Mouse (Mus musculus) liver, embryonic 11.5 days (tissue): ENCODE results near the gene Cldn16. TPM values are rescaled to one million over a fixed set of nuclear protein-coding genes. Genes with fewer than 3 reads are reported as not detected.

ENCODE experiments used
- ATAC-seq: fragments of 200-750 bp; cut with Nextera tagmentation; replicated peaks from 2 replicates; pipeline ENCODE4 v1.8.0; 2017; ENCODE audit warnings: moderate number of reproducible peaks, mild to moderate bottlenecking, moderate TSS enrichment, moderate library complexity; ENCODE audit not compliant: low FRiP score
- DNase-seq: peaks from one replicate; pipeline ENCODE4 v3.0.0-alpha.2; 2017; ENCODE audit warnings: low spot score
- H3K27ac ChIP-seq: fragments of 300-500 bp; sonication (generic); 2 replicates; pipeline ENCODE4 v1.5.1; 2014; ENCODE audit warnings: mild to moderate bottlenecking, low read depth, low read length, control low read depth
- H3K27me3 ChIP-seq: fragments of 300-500 bp; sonication (generic); replicated peaks from 2 replicates; pipeline ENCODE4 v1.6.1; 2014; ENCODE audit warnings: low read length, mixed read lengths; ENCODE audit not compliant: control insufficient read depth, insufficient read depth
- H3K36me3 ChIP-seq: fragments of 300-500 bp; sonication (generic); 2 replicates; pipeline ENCODE4 v1.6.1; 2014; ENCODE audit warnings: mild to moderate bottlenecking, low read length, moderate library complexity, mixed read lengths; ENCODE audit not compliant: control insufficient read depth, insufficient read depth
- H3K4me1 ChIP-seq: fragments of 300-500 bp; sonication (generic); replicated peaks from 2 replicates; pipeline ENCODE4 v1.6.1; 2014; ENCODE audit warnings: low read length, mixed read lengths; ENCODE audit not compliant: control insufficient read depth, insufficient read depth
- H3K4me2 ChIP-seq: fragments of 300-500 bp; sonication (generic); 2 replicates; pipeline ENCODE4 v1.6.1; 2014; ENCODE audit warnings: mild to moderate bottlenecking, control low read depth, moderate library complexity
- H3K4me3 ChIP-seq: fragments of 300-500 bp; sonication (generic); 2 replicates; pipeline ENCODE4 v1.5.1; 2014; ENCODE audit warnings: low read depth, low read length, control low read depth
- H3K9ac ChIP-seq: fragments of 300-500 bp; sonication (generic); 2 replicates; pipeline ENCODE4 v1.6.1; 2014; ENCODE audit warnings: low read depth, low read length, control low read depth
- H3K9me3 ChIP-seq: fragments of 300-500 bp; sonication (generic); 2 replicates; pipeline ENCODE4 v1.6.1; 2016; ENCODE audit warnings: low read length, inconsistent platforms, mixed read lengths; ENCODE audit not compliant: control insufficient read depth
- WGBS: fragments of 180-500 bp; shearing (Covaris S2); extraction: QIAGEN DNeasy Blood & Tissue Kit; methylation state at CpG from one replicate; pipeline ENCODE4 v1.1.7; 2014; 5-methylcytosine and 5-hydroxymethylcytosine counted together
- polyA plus RNA-seq: library from polyadenylated mRNA; unstranded; fragments of >200 nt; fragmentation: Nextera tagmentation; extraction: Ambion mirVana; gene quantifications from 2 replicates; pipeline ENCODE4 v1.2.1, GENCODE M21; 2014

Gene Cldn16
- polyA plus RNA-seq, 1 experiment from 2014 or later: not detected

DNA sequence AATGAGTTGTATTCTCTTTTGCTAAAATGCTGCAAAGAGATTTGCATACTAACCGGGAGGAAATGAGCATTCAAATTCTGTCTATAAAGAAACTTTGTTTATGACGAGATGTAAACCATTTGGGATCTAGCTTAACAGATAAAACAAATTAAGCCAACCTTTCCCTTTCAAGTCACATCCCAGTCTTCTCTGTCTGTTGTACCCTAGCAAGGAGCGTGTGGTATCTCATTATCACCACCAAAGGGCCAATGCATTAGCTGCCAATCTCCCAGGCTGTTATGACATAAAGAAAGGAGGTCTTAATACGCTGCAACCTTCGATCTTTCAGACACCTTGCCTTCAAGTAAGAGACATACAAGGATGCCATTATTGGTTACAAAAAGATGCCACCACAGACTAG lies 62.9 kb downstream of the Cldn16 start:
- no peaks in the 10 kb centered on the region for H3K4me1 ChIP-seq
- 74% methylated on average over 5 of the region's 5 CpGs for WGBS
- H3K9ac ChIP-seq: no peak overlapping the region
- H3K4me2 ChIP-seq: no peak overlapping the region
- no peak overlapping the region for H3K27ac ChIP-seq
- H3K4me3 ChIP-seq: no peak overlapping the region
- no peaks in the 10 kb centered on the region for H3K9me3 ChIP-seq
- no peaks in the 10 kb centered on the region for H3K36me3 ChIP-seq
- ATAC-seq (no peak), DNase-seq (no peak)
- H3K27me3 ChIP-seq: no peaks in the 10 kb centered on the region

DNA sequence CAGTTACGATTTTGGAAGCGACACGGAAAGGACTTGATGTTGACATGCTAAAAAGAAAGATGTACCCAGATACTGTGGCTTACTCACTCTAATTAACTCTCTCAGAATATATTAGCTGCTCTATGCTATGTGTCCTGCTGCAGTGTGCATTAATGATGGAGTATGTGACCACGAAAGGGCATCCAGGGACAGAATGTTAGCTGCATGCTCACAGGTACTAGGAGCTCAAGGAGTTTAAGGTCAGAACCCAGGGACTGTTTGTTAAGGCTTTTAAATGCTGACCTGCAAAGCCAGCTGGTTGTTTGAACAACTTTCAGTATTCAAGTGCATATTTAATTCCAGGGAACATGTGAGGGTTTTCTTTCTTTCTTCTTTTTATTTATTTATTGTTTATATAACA lies 63.7 kb downstream of the Cldn16 start, which contains the start of gene Tmem207:
Gene Tmem207, minus strand, starts transcription at position 101 of the 400 bp plus-strand sequence.
- no peak within 1 kb of the TSS for H3K4me3 ChIP-seq
- H3K27ac ChIP-seq: no peak within 1 kb of the TSS
- WGBS: 92% methylated on average over 4 of the region's 4 CpGs
- H3K36me3 ChIP-seq: no peaks in the 10 kb centered on the region
- no peaks in the 10 kb centered on the region for H3K9me3 ChIP-seq
- H3K9ac ChIP-seq: no peak within 1 kb of the TSS
- no peaks in the 10 kb centered on the region for H3K4me1 ChIP-seq
- DNase-seq (no peak), ATAC-seq (no peak)
- H3K4me2 ChIP-seq: no peak within 1 kb of the TSS
- no peaks in the 10 kb centered on the region for H3K27me3 ChIP-seq

- Histone ChIP-seq H3K27me3 (no peaks in the 10 kb centered on the region), H3K9ac (no peak overlapping the region), H3K4me3 (no peak overlapping the region), H3K4me1 (no peaks in the 10 kb centered on the region), H3K9me3 (no peaks in the 10 kb centered on the region), H3K36me3 (no peaks in the 10 kb centered on the region), H3K27ac (no peak overlapping the region), H3K4me2 (no peak overlapping the region)
- ATAC-seq (no peak), DNase-seq (no peak)
- 79% methylated on average over 10 of the region's 10 CpGs for WGBS
Observed at GRCm38 (mm10) chr16:26527931-26528666, 65.2 kb downstream of the Cldn16 start.

- DNase-seq (no peak), ATAC-seq (no peak)
- Histone ChIP-seq H3K9me3 (no peaks in the 10 kb centered on the region), H3K9ac (no peak overlapping the region), H3K27ac (no peak overlapping the region), H3K27me3 (no peaks in the 10 kb centered on the region), H3K4me2 (no peak overlapping the region), H3K4me3 (no peak overlapping the region), H3K4me1 (no peaks in the 10 kb centered on the region), H3K36me3 (no peaks in the 10 kb centered on the region)
- WGBS: 76% methylated on average over 1 of the region's 1 CpGs
Observed at GRCm38 (mm10) chr16:26530451-26530850, 67.5 kb downstream of the Cldn16 start.

GRCm38 (mm10) chr16:26532287-26532686 lies 69.4 kb downstream of the Cldn16 start:
- ATAC-seq: no peak
- H3K9ac ChIP-seq: no peak overlapping the region
- WGBS: 88% methylated on average over 1 of the region's 1 CpGs
- no peaks in the 10 kb centered on the region for H3K9me3 ChIP-seq
- no peaks in the 10 kb centered on the region for H3K4me1 ChIP-seq
- DNase-seq: no peak
- H3K27ac ChIP-seq: no peak overlapping the region
- no peaks in the 10 kb centered on the region for H3K27me3 ChIP-seq
- H3K4me2 ChIP-seq: no peak overlapping the region
- H3K36me3 ChIP-seq: no peaks in the 10 kb centered on the region
- no peak overlapping the region for H3K4me3 ChIP-seq

Other genes with a start within 250 kb of the Cldn16 start
- 12.2 and 13.7 TPM in 2 replicates for gene Cldn1, start 91.3 kb upstream of the Cldn16 start, polyA plus RNA-seq
- not detected in 2 replicates for gene Tmem207, start 63.6 kb downstream of the Cldn16 start, polyA plus RNA-seq
- gene Il1rap, start 118.6 kb downstream of the Cldn16 start, polyA plus RNA-seq: 4.5 and 5.1 TPM in 2 replicates